Mouse (Mus musculus) limb, embryonic 14.5 days (tissue): ENCODE results near the gene Shb. TPM values are rescaled to one million over a fixed set of nuclear protein-coding genes. Genes with fewer than 3 reads are reported as not detected.

Experiments
- ATAC-seq: fragments of 200-750 bp; cut with Nextera tagmentation; 2 replicates; pipeline ENCODE4 v1.8.0; 2017; ENCODE audit warnings: low read depth, moderate number of reproducible peaks, moderate TSS enrichment; ENCODE audit not compliant: low FRiP score
- DNase-seq: peaks from one replicate; pipeline ENCODE4 v3.0.0-alpha.2; 2015; ENCODE audit warnings: low spot score
- H3K27ac ChIP-seq: fragments of 300-500 bp; sonication (generic); replicated peaks from 2 replicates; pipeline ENCODE4 v1.5.1; 2014; ENCODE audit warnings: low read depth, mild to moderate bottlenecking, low read length, moderate library complexity, mixed read lengths
- H3K27me3 ChIP-seq: fragments of 300-500 bp; sonication (generic); 2 replicates; pipeline ENCODE4 v1.6.1; 2014; ENCODE audit warnings: low read length, mixed read lengths; ENCODE audit not compliant: control insufficient read depth, insufficient read depth
- H3K36me3 ChIP-seq: fragments of 300-500 bp; sonication (generic); 2 replicates; pipeline ENCODE4 v1.6.1; 2014; ENCODE audit warnings: mild to moderate bottlenecking, low read length, moderate library complexity, mixed read lengths; ENCODE audit not compliant: control insufficient read depth, insufficient read depth
- H3K4me1 ChIP-seq: fragments of 300-500 bp; sonication (generic); 2 replicates; pipeline ENCODE4 v1.6.1; 2014; ENCODE audit warnings: antibody characterized with exemption, low read length, mixed read lengths; ENCODE audit not compliant: control insufficient read depth, insufficient read depth
- H3K4me2 ChIP-seq: fragments of 300-500 bp; sonication (generic); replicated peaks from 2 replicates; pipeline ENCODE4 v1.6.1; 2014; ENCODE audit warnings: low read depth, mild to moderate bottlenecking, low read length, moderate library complexity; ENCODE audit not compliant: severe bottlenecking
- H3K4me3 ChIP-seq: fragments of 300-500 bp; sonication (generic); replicated peaks from 2 replicates; pipeline ENCODE4 v1.5.1; 2014; ENCODE audit warnings: low read length
- H3K9ac ChIP-seq: fragments of 300-500 bp; sonication (generic); 2 replicates; pipeline ENCODE4 v1.6.1; 2014; ENCODE audit warnings: mild to moderate bottlenecking, low read depth, low read length, moderate library complexity; ENCODE audit not compliant: severe bottlenecking
- H3K9me3 ChIP-seq: fragments of 300-500 bp; sonication (generic); 2 replicates; pipeline ENCODE4 v1.6.1; 2016; ENCODE audit warnings: low read length; ENCODE audit not compliant: control insufficient read depth
- POLR2A ChIP-seq: fragments of 200-500 bp; IDR thresholded peaks from 2 replicates; pipeline ENCODE4 v1.8.0; 2012; ENCODE audit warnings: inconsistent platforms, mild to moderate bottlenecking, moderate library complexity, borderline replicate concordance; ENCODE audit not compliant: insufficient read depth, insufficient read length; ENCODE audit errors: extremely low read depth
- WGBS: fragments of 180-500 bp; shearing (Covaris S2); extraction: QIAGEN DNeasy Blood & Tissue Kit; methylation state at CpG from one replicate; pipeline ENCODE4 v1.1.7; 2014; 5-methylcytosine and 5-hydroxymethylcytosine counted together
- polyA plus RNA-seq, 2 experiments: library from polyadenylated mRNA; depleted of rRNA in 1 of 2; stranded (reverse) in 1 of 2; unstranded in 1 of 2; fragments of >200 nt; fragmentation: Nextera tagmentation in 1 of 2; extraction: Ambion mirVana in 1 of 2; gene quantifications; 2 replicates each; pipeline versions ENCODE4 v1.2.1 to v1.2.3; 2012 to 2014

Shb gene
- polyA plus RNA-seq, 2 experiments, result 10.6 to 19.0 TPM

DNA sequence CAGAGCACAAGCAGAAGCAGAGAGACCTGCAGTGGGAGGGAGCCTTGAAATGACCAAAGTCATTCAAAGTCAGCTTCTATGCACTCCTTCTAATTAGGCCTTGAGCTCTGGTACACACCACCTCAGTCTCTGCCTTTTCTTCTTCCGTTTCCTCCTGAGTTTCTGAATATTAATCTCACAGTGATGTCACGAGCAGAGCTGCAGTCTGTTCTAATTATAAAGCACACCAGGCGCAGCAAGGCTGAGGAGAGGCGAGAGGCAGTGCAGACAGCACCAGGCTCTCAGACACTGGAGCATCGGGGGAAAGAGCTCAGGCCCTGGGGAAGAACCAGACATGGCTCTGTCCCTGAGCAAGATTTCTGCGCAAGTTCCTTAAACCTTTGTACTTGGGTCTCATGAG lies 23.8 kb downstream of the Shb start:
- no peak overlapping the region; the same call in 1 of the 2 replicates for H3K27ac ChIP-seq
- peaks cover 53% of the 10 kb centered on the region for H3K4me1 ChIP-seq
- ATAC-seq (no peak), DNase-seq (no peak)
- no peak for TF ChIP-seq POLR2A
- H3K9ac ChIP-seq, result no peak overlapping the region
- H3K4me3 ChIP-seq, result no peak overlapping the region
- H3K9me3 ChIP-seq, result no peaks in the 10 kb centered on the region
- H3K36me3 ChIP-seq, result no peaks in the 10 kb centered on the region
- 39% methylated on average over 6 of the region's 6 CpGs for WGBS
- no peaks in the 10 kb centered on the region for H3K27me3 ChIP-seq
- no peak overlapping the region for H3K4me2 ChIP-seq

DNA sequence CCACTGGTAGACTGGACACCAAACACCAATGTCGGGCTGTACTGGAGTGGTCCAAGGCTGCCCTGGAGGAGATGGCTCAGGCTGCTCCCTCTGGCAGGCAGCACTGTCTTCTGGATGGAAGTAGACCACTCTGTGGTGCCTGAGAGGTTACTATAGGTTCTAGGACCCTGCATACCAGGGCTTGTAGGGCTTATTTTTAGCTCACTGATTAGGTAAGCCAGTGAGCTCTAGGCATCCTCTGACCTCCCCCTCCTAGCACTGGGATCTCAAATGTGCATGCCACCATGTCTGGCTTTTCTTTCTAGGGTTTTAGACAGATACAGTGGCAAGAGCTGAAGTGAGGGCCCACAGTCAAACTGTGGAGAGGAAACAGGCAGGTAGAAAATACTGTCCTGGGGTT lies 24.8 kb downstream of the Shb start:
- Histone ChIP-seq H3K4me3 (no peak overlapping the region), H3K9me3 (no peaks in the 10 kb centered on the region), H3K27me3 (no peaks in the 10 kb centered on the region), H3K4me1 (peaks cover 49% of the 10 kb centered on the region), H3K36me3 (no peaks in the 10 kb centered on the region), H3K4me2 (no peak overlapping the region), H3K9ac (no peak overlapping the region), H3K27ac (no peak overlapping the region; the same call in 1 of the 2 replicates)
- DNase-seq (no peak), ATAC-seq (no peak)
- 17% methylated on average over 1 of the region's 1 CpGs for WGBS
- no peak for TF ChIP-seq POLR2A

DNA sequence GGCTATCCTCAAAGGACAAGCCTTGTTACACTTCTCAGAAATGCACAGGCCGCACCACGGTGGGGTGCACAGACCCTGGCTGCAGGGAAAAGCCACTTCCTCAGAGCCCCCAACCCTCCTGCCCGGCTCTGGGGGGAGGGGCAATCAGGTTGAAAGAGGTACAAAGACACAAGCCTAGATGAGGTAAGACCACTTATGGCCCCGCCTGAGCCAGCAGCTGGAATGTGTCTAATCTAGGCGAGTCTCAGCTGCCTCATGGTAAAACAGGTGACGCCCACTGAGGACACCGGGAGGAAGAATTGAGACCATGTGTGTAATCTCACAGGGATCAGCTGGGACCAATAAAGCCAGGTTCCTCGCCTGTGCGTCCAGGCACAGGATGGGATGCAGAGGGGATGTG lies 25.2 kb downstream of the Shb start:
- H3K4me2 ChIP-seq, result no peak overlapping the region
- TF ChIP-seq POLR2A, result no peak
- no peak for ATAC-seq
- no peaks in the 10 kb centered on the region for H3K36me3 ChIP-seq
- H3K4me1 ChIP-seq, result peaks cover 49% of the 10 kb centered on the region
- DNase-seq, result no peak
- 14% methylated on average over 9 of the region's 9 CpGs for WGBS
- H3K9ac ChIP-seq, result peak overlapping the region; percentile 21; the same call in 1 of the 2 replicates
- 0 out of 2 replicates have a peak overlapping the region, but pooled peaks have one; percentile 19 for H3K27ac ChIP-seq
- no peaks in the 10 kb centered on the region for H3K27me3 ChIP-seq
- H3K4me3 ChIP-seq, result no peak overlapping the region
- no peaks in the 10 kb centered on the region for H3K9me3 ChIP-seq

DNA sequence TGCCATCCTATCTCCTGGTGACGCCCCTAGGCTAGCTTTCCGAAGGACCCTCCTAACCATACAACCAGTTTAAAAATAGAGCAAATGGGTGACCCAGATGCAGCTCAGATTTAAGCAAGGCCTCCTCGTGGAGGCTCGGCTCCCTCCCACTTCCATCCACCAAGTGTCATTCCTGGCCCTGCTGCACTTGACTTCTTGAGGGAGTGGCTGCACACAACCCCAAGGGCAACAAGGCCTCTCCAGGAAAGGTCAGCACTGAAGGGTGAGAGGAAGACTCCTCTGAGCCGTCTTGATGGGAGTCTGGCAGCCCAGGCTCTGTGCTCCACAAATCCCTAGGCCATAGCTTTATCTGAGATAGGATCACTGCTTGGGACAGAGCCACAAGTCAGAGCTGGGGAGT lies 25.7 kb downstream of the Shb start:
- no peak for TF ChIP-seq POLR2A
- no peaks in the 10 kb centered on the region for H3K27me3 ChIP-seq
- no peak overlapping the region for H3K4me3 ChIP-seq
- H3K9me3 ChIP-seq, result no peaks in the 10 kb centered on the region
- peaks cover 49% of the 10 kb centered on the region for H3K4me1 ChIP-seq
- 0 out of 2 replicates have a peak overlapping the region, but pooled peaks have one; percentile 19 for H3K27ac ChIP-seq
- DNase-seq (no peak), ATAC-seq (no peak)
- peak overlapping the region; percentile 21; the same call in 1 of the 2 replicates for H3K9ac ChIP-seq
- no peaks in the 10 kb centered on the region for H3K36me3 ChIP-seq
- WGBS, result 37% methylated on average over 5 of the region's 5 CpGs
- H3K4me2 ChIP-seq, result 0 out of 2 replicates have a peak overlapping the region, but pooled peaks have one; percentile 4

DNA sequence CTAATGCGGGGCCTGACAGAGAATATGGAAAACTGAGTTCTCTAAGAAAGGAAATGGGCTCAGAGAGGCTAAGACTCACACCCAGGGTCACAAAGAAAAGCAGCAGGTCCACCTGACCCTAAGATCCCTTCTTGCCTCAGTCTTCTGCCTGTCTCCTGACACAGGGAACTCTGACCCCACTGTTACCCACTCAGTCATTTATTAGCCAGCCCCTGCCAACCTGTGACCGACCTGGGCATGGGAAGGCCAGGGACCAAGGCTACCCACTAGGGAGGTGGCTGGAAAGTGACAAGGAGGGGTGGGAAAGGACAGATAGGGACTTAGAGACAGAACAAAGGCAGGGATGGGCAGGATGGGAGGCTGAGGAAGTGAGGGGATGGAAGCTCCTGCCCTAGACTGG lies 26.6 kb downstream of the Shb start:
- WGBS, result 90% methylated on average over 2 of the region's 2 CpGs
- H3K4me1 ChIP-seq, result peaks cover 49% of the 10 kb centered on the region

DNA sequence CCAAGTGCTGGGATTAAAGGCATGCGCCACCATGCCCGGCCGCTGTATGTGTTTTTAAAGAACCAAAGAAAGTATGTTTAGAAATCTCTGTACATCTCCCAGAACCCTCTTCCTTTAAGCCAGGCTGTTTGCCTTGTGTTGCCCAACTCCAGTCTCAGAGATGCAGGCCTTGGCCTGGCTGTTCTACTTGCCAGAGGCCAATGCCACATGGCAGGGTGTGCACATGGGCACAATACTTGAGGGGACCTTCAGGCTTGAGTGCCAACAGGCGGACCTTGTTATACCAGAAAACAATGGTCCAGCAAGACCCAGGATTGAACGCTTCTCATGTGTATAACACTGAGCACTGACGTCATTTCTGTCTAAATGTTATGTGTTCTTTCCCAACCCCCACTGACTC lies 27.1 kb downstream of the Shb start:
- no peak overlapping the region for H3K4me2 ChIP-seq
- H3K9me3 ChIP-seq, result no peaks in the 10 kb centered on the region
- WGBS, result 94% methylated on average over 6 of the region's 6 CpGs
- no peak for ATAC-seq
- no peak overlapping the region for H3K27ac ChIP-seq
- no peak overlapping the region for H3K9ac ChIP-seq
- H3K27me3 ChIP-seq, result no peaks in the 10 kb centered on the region
- no peak for DNase-seq
- H3K4me1 ChIP-seq, result peaks cover 50% of the 10 kb centered on the region
- TF ChIP-seq POLR2A, result no peak
- H3K4me3 ChIP-seq, result no peak overlapping the region
- H3K36me3 ChIP-seq, result no peaks in the 10 kb centered on the region

More for the DNA sequence above, 26.6 kb downstream of the Shb start:
- no peak for ATAC-seq
- Histone ChIP-seq H3K9ac (no peak overlapping the region), H3K4me3 (no peak overlapping the region), H3K4me2 (no peak overlapping the region), H3K27me3 (no peaks in the 10 kb centered on the region), H3K36me3 (no peaks in the 10 kb centered on the region), H3K27ac (no peak overlapping the region), H3K9me3 (no peaks in the 10 kb centered on the region)
- no peak for DNase-seq
- no peak for TF ChIP-seq POLR2A
